Mouse (Mus musculus) lung, postnatal 0 days (tissue): ENCODE results near the gene Fam151a.

ENCODE experiments used
- CTCF ChIP-seq: IDR thresholded peaks from 2 replicates; pipeline ENCODE4 v1.5.1; 2016; ENCODE audit warnings: antibody characterized with exemption, mild to moderate bottlenecking
- EP300 ChIP-seq: IDR thresholded peaks from 2 replicates; pipeline ENCODE4 v1.6.1; 2016; ENCODE audit warnings: antibody characterized with exemption, mild to moderate bottlenecking, control low read depth

- TF ChIP-seq CTCF (no peak), EP300 (no peak)
Observed at GRCm38 (mm10) chr4:106693841-106694430, 39.8 kb upstream of the Fam151a start.
